ENCODE assay signal across 14 mouse cellular contexts in the genomic region with DNA sequence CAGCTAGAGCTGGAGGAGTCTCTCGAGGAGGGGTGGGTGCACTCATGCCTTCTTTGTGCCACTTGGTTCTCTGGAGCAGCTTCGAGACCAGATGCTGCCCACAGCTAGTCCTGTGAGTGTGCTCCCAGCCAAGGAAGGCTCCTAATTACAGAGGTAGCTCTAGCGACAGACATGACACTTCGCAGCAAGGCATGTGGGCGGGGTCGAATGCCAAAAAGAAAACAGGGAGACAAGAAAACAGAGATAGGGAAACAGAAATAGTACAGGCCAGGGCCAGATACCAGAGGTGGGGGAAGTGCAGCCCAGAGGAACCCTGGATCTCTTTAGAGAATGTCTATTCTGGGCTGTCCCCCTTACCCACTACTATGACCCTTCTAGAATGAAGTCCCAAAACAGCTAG. TPM values are rescaled to one million over a fixed set of nuclear protein-coding genes. Genes with fewer than 3 reads are reported as not detected.
DNase-seq lines count a peak whose midpoint lies in the region; ATAC-seq and TF ChIP-seq lines count a peak whose summit lies in the region.
"Had no signal": no experiment of that assay in that cellular context is flagged by ENCODE, and none has a peak within 500 bp of the region (broad histone marks: within the 10 kb centered on the region; RNA-seq: fewer than 3 reads in every experiment).

No protein-coding gene starts in this region.

- no peak for TF ChIP-seq CTCF in lung, embryonic 14.5 days (IDR thresholded peaks at IDR 0.05; ENCODE audit: low read depth)

- intact Hi-C loops in heart, postnatal 10 days (cut with DNase I) = no loop called here

- ATAC-seq in lung, embryonic 14.5 days (ENCODE audit: insufficient read depth) = no peak
- no peak for ATAC-seq in embryonic facial prominence, embryonic 14.5 days (ENCODE audit: low read depth)
- ATAC-seq: forebrain, postnatal 0 days; hindbrain, postnatal 0 days had no signal

- H3K36me3 ChIP-seq in lung, embryonic 14.5 days (ENCODE audit: insufficient read depth) = 0 out of 2 replicates have a peak, but pooled peaks cover 4% of the 10 kb centered on the region
- H3K36me3 ChIP-seq in embryonic facial prominence, embryonic 14.5 days (ENCODE audit: control insufficient read depth, insufficient read depth, low read length) = 0 out of 2 replicates have a peak, but pooled peaks cover 3% of the 10 kb centered on the region
- no peaks in the 10 kb centered on the region for H3K36me3 ChIP-seq in myocyte (ENCODE audit: control insufficient read depth, insufficient read depth)
- H3K36me3 ChIP-seq: neural tube, embryonic 13.5 days had no signal

- peaks cover 2% of the 10 kb centered on the region for H3K79me2 ChIP-seq in myocyte (ENCODE audit: control insufficient read depth, insufficient read depth)

- TF ChIP-seq POLR2A in myocyte (IDR thresholded peaks at IDR 0.05; ENCODE audit: insufficient read length, low read depth) = no peak

- H3K4me2 ChIP-seq in lung, embryonic 14.5 days = no peak overlapping the region
- H3K4me2 ChIP-seq in embryonic facial prominence, embryonic 14.5 days (ENCODE audit: low read depth, low read length) = no peak overlapping the region
- H3K4me2 ChIP-seq in myocyte (ENCODE audit: low read depth) = peak overlapping the region; percentile 35
- H3K4me2 ChIP-seq: neural tube, embryonic 13.5 days had no signal

- no peaks in the 10 kb centered on the region for H3K9me3 ChIP-seq in lung, embryonic 14.5 days (ENCODE audit: low read depth, low read length)
- no peaks in the 10 kb centered on the region for H3K9me3 ChIP-seq in embryonic facial prominence, embryonic 14.5 days (ENCODE audit: control insufficient read depth, low read length)
- H3K9me3 ChIP-seq: neural tube, embryonic 13.5 days had no signal

- H3K4me3 ChIP-seq in lung, embryonic 14.5 days (ENCODE audit: low read depth, low read length) = no peak overlapping the region
- no peak overlapping the region for H3K4me3 ChIP-seq in embryonic facial prominence, embryonic 14.5 days (ENCODE audit: low read depth, low read length)
- no peak overlapping the region for H3K4me3 ChIP-seq in myocyte
- H3K4me3 ChIP-seq: neural tube, embryonic 13.5 days had no signal

- no peak overlapping the region for H3K9ac ChIP-seq in lung, embryonic 14.5 days
- H3K9ac ChIP-seq in embryonic facial prominence, embryonic 14.5 days (ENCODE audit: low read depth, low read length) = no peak overlapping the region
- H3K9ac ChIP-seq: forebrain, postnatal 0 days; neural tube, embryonic 13.5 days had no signal

- WGBS in lung, embryonic 14.5 days = 18% methylated on average over 6 of the region's 6 CpGs
- WGBS in embryonic facial prominence, embryonic 14.5 days = 35% methylated on average over 6 of the region's 6 CpGs

- no peak overlapping the region for H3ac ChIP-seq in myocyte (ENCODE audit: control insufficient read depth, insufficient read length)

- no peak for DNase-seq in lung, embryonic 14.5 days
- no peak for DNase-seq in lung, postnatal 14 days
- DNase-seq in embryonic facial prominence, embryonic 14.5 days (ENCODE audit: low spot score) = peak; percentile 26
- peak; percentile 80 to 87 for DNase-seq in heart, postnatal 10 days
- no peak for DNase-seq in retina, embryonic 14.5 days (ENCODE audit: low spot score)
- DNase-seq in right cerebral cortex, postnatal 36 days (ENCODE audit: low spot score in 2 of 2) = no peak
- no peak for DNase-seq in adrenal gland, adult (ENCODE audit: inconsistent age in 2 of 2, low spot score in 1 of 2)
- DNase-seq: adrenal gland, adult 8-10 months; forebrain, postnatal 0 days had no signal

- H3K27ac ChIP-seq in lung, embryonic 14.5 days (ENCODE audit: low read depth) = peak overlapping the region; percentile 38
- H3K27ac ChIP-seq in embryonic facial prominence, embryonic 14.5 days (replicated peaks; ENCODE audit: low read depth, low read length) = no peak overlapping the region
- H3K27ac ChIP-seq: hindbrain, postnatal 0 days; macrophage; neural tube, embryonic 13.5 days had no signal

- H3K4me1 ChIP-seq in lung, embryonic 14.5 days (ENCODE audit: insufficient read depth) = peaks cover 22% of the 10 kb centered on the region; the same call in 1 of the 2 replicates
- 0 out of 2 replicates have a peak, but pooled peaks cover 3% of the 10 kb centered on the region for H3K4me1 ChIP-seq in embryonic facial prominence, embryonic 14.5 days (ENCODE audit: control insufficient read depth, insufficient read depth, low read length)

- no peaks in the 10 kb centered on the region for H3K27me3 ChIP-seq in lung, embryonic 14.5 days (ENCODE audit: insufficient read depth, low read length)
- no peaks in the 10 kb centered on the region for H3K27me3 ChIP-seq in embryonic facial prominence, embryonic 14.5 days (replicated peaks; ENCODE audit: control insufficient read depth, insufficient read depth, low read length)
- no peaks in the 10 kb centered on the region for H3K27me3 ChIP-seq in myocyte (ENCODE audit: control insufficient read depth, insufficient read depth, insufficient read length)

TF ChIP-seq in myocyte, 11 proteins besides CTCF, POLR2A, EP300 and RAD21:
- TF ChIP-seq CEBPB (IDR thresholded peaks at IDR 0.05; ENCODE audit: insufficient read depth, poor library complexity, severe bottlenecking) = no peak
- TF ChIP-seq MYOG (IDR thresholded peaks at IDR 0.05; ENCODE audit: control insufficient read depth in 1 of 3, insufficient read depth in 1 of 3, insufficient read length in 2 of 3, low read depth in 2 of 3) = no peak
TF ChIP-seq in myocyte: peak in this region for 0.

RNA-seq across cellular contexts. Expression of gene Jup, which starts 4.7 kb away (rescaled TPM):
- polyA plus RNA-seq in lung, embryonic 14.5 days (2014; fragmentation: Nextera tagmentation; extraction: Ambion mirVana) = 88.3 and 93.1 TPM in 2 replicates
- 107 and 116 TPM in 2 replicates for polyA plus RNA-seq in embryonic facial prominence, embryonic 14.5 days (2014; fragmentation: Nextera tagmentation; extraction: Ambion mirVana)
- 100 to 1,000 TPM; 252 to 286 TPM for total RNA-seq in heart, postnatal 10 days (2021)
- polyA plus RNA-seq in myocyte (2012; fragmentation: generic; extraction: Trizol) = 161 TPM

RNA-seq across cellular contexts. Expression of gene P3h4, which starts 12.4 kb away (rescaled TPM):
- polyA plus RNA-seq in lung, embryonic 14.5 days (2014; fragmentation: Nextera tagmentation; extraction: Ambion mirVana) = 64.5 and 67.3 TPM in 2 replicates
- 92.8 and 100 TPM in 2 replicates for polyA plus RNA-seq in embryonic facial prominence, embryonic 14.5 days (2014; fragmentation: Nextera tagmentation; extraction: Ambion mirVana)
- total RNA-seq in heart, postnatal 10 days (2021) = 10 to 100 TPM; 24.4 to 27.3 TPM
- 115 TPM for polyA plus RNA-seq in myocyte (2012; fragmentation: generic; extraction: Trizol)

RNA-seq across cellular contexts. Expression of gene Fkbp10, which starts 13.3 kb away (rescaled TPM):
- polyA plus RNA-seq in lung, embryonic 14.5 days (2014; fragmentation: Nextera tagmentation; extraction: Ambion mirVana) = 135 and 146 TPM in 2 replicates
- polyA plus RNA-seq in embryonic facial prominence, embryonic 14.5 days (2014; fragmentation: Nextera tagmentation; extraction: Ambion mirVana) = 208 TPM in 2 replicates
- total RNA-seq in heart, postnatal 10 days (2021) = 10 to 100 TPM; 58.6 to 59.7 TPM
- polyA plus RNA-seq in myocyte (2012; fragmentation: generic; extraction: Trizol) = 162 TPM
- total RNA-seq: common myeloid progenitor, adult 5-6 weeks had no signal
- polyA plus RNA-seq: macrophage had no signal

RNA-seq across cellular contexts. Expression of gene Nt5c3b, which starts 39.4 kb away (rescaled TPM):
- 127 and 136 TPM in 2 replicates for polyA plus RNA-seq in lung, embryonic 14.5 days (2014; fragmentation: Nextera tagmentation; extraction: Ambion mirVana)
- polyA plus RNA-seq in embryonic facial prominence, embryonic 14.5 days (2014; fragmentation: Nextera tagmentation; extraction: Ambion mirVana) = 108 and 127 TPM in 2 replicates
- total RNA-seq in heart, postnatal 10 days (2021) = 10 to 100 TPM; 36.9 to 46.3 TPM
- 47.6 TPM for polyA plus RNA-seq in myocyte (2012; fragmentation: generic; extraction: Trizol)

RNA-seq across cellular contexts. Expression of gene Klhl10, which starts 39.5 kb away (rescaled TPM):
- 0.24 and 0.58 TPM in 2 replicates for polyA plus RNA-seq in lung, embryonic 14.5 days (2014; fragmentation: Nextera tagmentation; extraction: Ambion mirVana)
- 0.55 and 0.84 TPM in 2 replicates for polyA plus RNA-seq in embryonic facial prominence, embryonic 14.5 days (2014; fragmentation: Nextera tagmentation; extraction: Ambion mirVana)
- total RNA-seq in heart, postnatal 10 days (2021) = under 1 TPM; 0.57 to 0.97 TPM
- polyA plus RNA-seq in myocyte (2012; fragmentation: generic; extraction: Trizol) = 0.20 TPM
- total RNA-seq: common myeloid progenitor, adult 5-6 weeks had no signal

Comparison
In these comparisons a context has a peak if more than half of its experiments do, and no peak if none do; other contexts are left out.
1. DNase-seq: peak in embryonic facial prominence, embryonic 14.5 days (single experiment) and heart, postnatal 10 days (2 of 2); none in lung, embryonic 14.5 days (single experiment), lung, postnatal 14 days (single experiment), retina, embryonic 14.5 days (single experiment), right cerebral cortex, postnatal 36 days (0 of 2) and adrenal gland, adult (0 of 2).